Comparison of ENCODE assay signal across 20 mouse cellular contexts in the genomic region with DNA sequence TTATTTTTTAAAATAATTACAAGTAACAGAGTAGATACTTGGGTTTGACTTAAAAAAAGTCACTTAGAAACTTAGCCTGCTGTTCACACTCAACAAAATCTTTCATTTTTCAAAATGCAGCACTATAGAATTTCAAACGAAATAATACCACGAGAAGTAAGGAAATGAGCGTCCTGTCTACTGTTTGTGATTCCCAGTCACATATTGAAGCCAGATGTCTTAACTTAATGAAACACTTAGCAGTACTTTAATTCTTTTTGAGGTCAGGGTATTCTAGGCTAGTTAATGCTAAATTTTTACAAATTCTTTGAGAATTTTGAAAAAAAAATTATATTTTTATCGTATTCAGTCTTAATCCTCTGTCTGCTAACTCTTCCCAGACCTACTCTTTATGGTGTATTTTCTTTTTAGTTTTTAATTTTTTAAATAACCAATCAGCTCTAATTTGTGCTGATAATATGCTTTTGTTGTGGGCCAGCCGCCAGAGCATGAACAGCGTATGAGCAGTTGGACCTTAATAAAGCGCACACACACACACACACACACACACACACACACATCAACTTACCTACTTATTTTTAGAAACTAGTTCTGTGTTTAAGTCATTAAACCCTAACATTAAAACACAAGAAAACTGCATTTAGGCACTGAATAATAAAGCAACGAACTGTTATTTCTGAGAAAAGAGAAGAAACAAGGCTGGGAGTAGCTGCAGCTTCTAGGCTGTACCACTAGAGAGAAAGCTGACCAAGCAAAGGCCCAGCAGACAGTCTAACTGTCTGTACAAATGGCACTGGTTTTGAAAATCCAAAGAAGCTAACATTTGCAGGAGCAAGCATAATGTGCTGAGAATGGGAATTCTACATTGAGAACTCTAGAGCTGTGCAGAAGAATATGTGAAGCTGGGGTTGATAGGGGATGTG.
DNase-seq lines count a peak whose midpoint lies in the region; ATAC-seq lines count a peak whose summit lies in the region.
"Had no signal": no experiment of that assay in that cellular context is flagged by ENCODE, and none has a peak within 500 bp of the region (broad histone marks: within the 10 kb centered on the region; RNA-seq: fewer than 3 reads in every experiment).

No protein-coding gene starts in this region.

- WGBS in midbrain, embryonic 11.5 days = 86% methylated on average over 8 of the region's 8 CpGs
- WGBS in midbrain, embryonic 15.5 days = 88% methylated on average over 8 of the region's 8 CpGs
- WGBS in limb, embryonic 12.5 days = 27% methylated on average over 8 of the region's 8 CpGs

- H3K4me2 ChIP-seq in midbrain, embryonic 11.5 days = no peak overlapping the region
- H3K4me2 ChIP-seq in midbrain, embryonic 15.5 days = no peak overlapping the region
- no peak overlapping the region for H3K4me2 ChIP-seq in limb, embryonic 12.5 days
- H3K4me2 ChIP-seq: embryonic facial prominence, embryonic 15.5 days; heart, embryonic 12.5 days; hindbrain, embryonic 15.5 days had no signal

- no peak overlapping the region for H3K9ac ChIP-seq in midbrain, embryonic 11.5 days (ENCODE audit: low read length)
- H3K9ac ChIP-seq in midbrain, embryonic 15.5 days = no peak overlapping the region
- no peak overlapping the region for H3K9ac ChIP-seq in limb, embryonic 12.5 days (replicated peaks)
- H3K9ac ChIP-seq: embryonic facial prominence, embryonic 15.5 days; heart, embryonic 12.5 days; hindbrain, embryonic 15.5 days had no signal

- H3K4me3 ChIP-seq in midbrain, embryonic 11.5 days (ENCODE audit: low read depth, low read length) = no peak overlapping the region
- no peak overlapping the region for H3K4me3 ChIP-seq in midbrain, embryonic 15.5 days
- H3K4me3 ChIP-seq in limb, embryonic 12.5 days (replicated peaks) = no peak overlapping the region
- H3K4me3 ChIP-seq: embryonic facial prominence, embryonic 15.5 days; erythroblast, embryonic 14.5 days; forebrain, embryonic 10.5 days; heart, embryonic 12.5 days; hindbrain, embryonic 10.5 days; hindbrain, embryonic 15.5 days had no signal

- no peaks in the 10 kb centered on the region for H3K36me3 ChIP-seq in midbrain, embryonic 11.5 days (ENCODE audit: control insufficient read depth, insufficient read depth, low read length)
- no peaks in the 10 kb centered on the region for H3K36me3 ChIP-seq in midbrain, embryonic 15.5 days (replicated peaks)
- no peaks in the 10 kb centered on the region for H3K36me3 ChIP-seq in limb, embryonic 12.5 days
- H3K36me3 ChIP-seq: embryonic facial prominence, embryonic 15.5 days; forebrain, embryonic 10.5 days; heart, embryonic 12.5 days; hindbrain, embryonic 10.5 days; hindbrain, embryonic 15.5 days had no signal

- H3K27me3 ChIP-seq in midbrain, embryonic 11.5 days (ENCODE audit: control insufficient read depth, insufficient read depth, low read length) = no peaks in the 10 kb centered on the region
- H3K27me3 ChIP-seq in midbrain, embryonic 15.5 days (replicated peaks) = no peaks in the 10 kb centered on the region
- H3K27me3 ChIP-seq in limb, embryonic 12.5 days = no peaks in the 10 kb centered on the region
- H3K27me3 ChIP-seq: embryonic facial prominence, embryonic 15.5 days; heart, embryonic 12.5 days; hindbrain, embryonic 15.5 days had no signal

- peak; percentile 79 for DNase-seq in midbrain, embryonic 11.5 days (ENCODE audit: low spot score, missing footprints)
- DNase-seq in forelimb bud, embryonic 11.5 days (ENCODE audit: low read depth, low spot score) = peak; percentile 42
- DNase-seq in urinary bladder, adult 18-20 months (ENCODE audit: low spot score in 2 of 2) = no peak
- no peak for DNase-seq in testis, postnatal 14 days (ENCODE audit: low spot score)
- DNase-seq: adrenal gland, adult 2 months; adrenal gland, postnatal 25 days; cerebellum, adult 18-20 months; cerebellum, adult 9-11 months; cerebellum, postnatal 36 days; gastrocnemius, postnatal 14 days had no signal

- H3K9me3 ChIP-seq in midbrain, embryonic 11.5 days (ENCODE audit: control insufficient read depth, low read length) = no peaks in the 10 kb centered on the region
- H3K9me3 ChIP-seq in midbrain, embryonic 15.5 days = no peaks in the 10 kb centered on the region
- no peaks in the 10 kb centered on the region for H3K9me3 ChIP-seq in limb, embryonic 12.5 days
- H3K9me3 ChIP-seq: embryonic facial prominence, embryonic 15.5 days; forebrain, embryonic 10.5 days; heart, embryonic 12.5 days; hindbrain, embryonic 10.5 days; hindbrain, embryonic 15.5 days had no signal

- ATAC-seq in midbrain, embryonic 11.5 days (ENCODE audit: low FRiP score) = no peak
- ATAC-seq in midbrain, embryonic 15.5 days (replicated peaks) = no peak
- ATAC-seq in limb, embryonic 12.5 days (ENCODE audit: insufficient number of reproducible peaks, insufficient read depth, low FRiP score, low TSS enrichment, low read depth) = peak; percentile 81
- ATAC-seq in granulocyte monocyte progenitor cell, adult 5-6 weeks (replicated peaks; ENCODE audit: poor library complexity, severe bottlenecking) = no peak
- ATAC-seq: forebrain, embryonic 14.5 days had no signal

- H3K4me1 ChIP-seq in midbrain, embryonic 11.5 days (ENCODE audit: control insufficient read depth, insufficient read depth, low read length) = no peaks in the 10 kb centered on the region
- H3K4me1 ChIP-seq in midbrain, embryonic 15.5 days = no peaks in the 10 kb centered on the region
- H3K4me1 ChIP-seq in limb, embryonic 12.5 days (replicated peaks) = peaks cover 7% of the 10 kb centered on the region; the same call in 1 of the 2 replicates
- H3K4me1 ChIP-seq: embryonic facial prominence, embryonic 15.5 days; hindbrain, embryonic 10.5 days; hindbrain, embryonic 15.5 days had no signal

- H3K27ac ChIP-seq in midbrain, embryonic 11.5 days (ENCODE audit: low read depth, low read length) = no peak overlapping the region
- H3K27ac ChIP-seq in midbrain, embryonic 15.5 days = no peak overlapping the region
- H3K27ac ChIP-seq in limb, embryonic 12.5 days = peak overlapping the region; percentile 64
- H3K27ac ChIP-seq: embryonic facial prominence, embryonic 15.5 days; forebrain, embryonic 10.5 days; hindbrain, embryonic 10.5 days; hindbrain, embryonic 15.5 days had no signal

Comparison
In these comparisons a context has a peak if more than half of its experiments do, and no peak if none do; other contexts are left out.
1. DNase-seq: peak in midbrain, embryonic 11.5 days (single experiment) and forelimb bud, embryonic 11.5 days (single experiment); none in urinary bladder, adult 18-20 months (0 of 2) and testis, postnatal 14 days (single experiment).